Comparison of ENCODE assay signal across 8 mouse cellular contexts in genomic region chr3:152105341-152105740, GRCm38 (mm10).
A peak's percentile ranks its signal among the peaks of the same experiment; 100 is the strongest.
DNase-seq lines count a peak whose midpoint lies in the region; ATAC-seq and TF ChIP-seq lines count a peak whose summit lies in the region.

No protein-coding gene starts in this region.

- no peaks in the 10 kb centered on the region for H3K9me3 ChIP-seq in forebrain, embryonic 16.5 days (ENCODE audit: control insufficient read depth, low read length)
- H3K9me3 ChIP-seq in neural tube, embryonic 14.5 days (ENCODE audit: control insufficient read depth, low read length): no peaks in the 10 kb centered on the region; the same call in 1 of the 2 replicates

- peak overlapping the region; percentile 31 for H3K4me3 ChIP-seq in forebrain, embryonic 16.5 days (replicated peaks; ENCODE audit: low read length)
- peak overlapping the region; percentile 45 for H3K4me3 ChIP-seq in layer of hippocampus, adult 2 months
- peak overlapping the region; percentile 14; the same call in 1 of the 2 replicates for H3K4me3 ChIP-seq in neural tube, embryonic 14.5 days (ENCODE audit: low read depth, low read length)

- peak; percentile 91 for TF ChIP-seq CTCF in layer of hippocampus, adult 2 months (conservative IDR thresholded peaks at IDR 0.05)

- intact Hi-C loops in heart, postnatal 14 days (cut with DNase I): no loop called here

- H3K4me1 ChIP-seq in forebrain, embryonic 16.5 days (replicated peaks; ENCODE audit: control insufficient read depth, insufficient read depth, low read length): peaks cover 22% of the 10 kb centered on the region
- H3K4me1 ChIP-seq in neural tube, embryonic 14.5 days (ENCODE audit: control insufficient read depth, insufficient read depth, low read length): peaks cover 9% of the 10 kb centered on the region

- H3K27me3 ChIP-seq in forebrain, embryonic 16.5 days (replicated peaks; ENCODE audit: control insufficient read depth, insufficient read depth, low read length): peaks cover 6% of the 10 kb centered on the region
- H3K27me3 ChIP-seq in neural tube, embryonic 14.5 days (ENCODE audit: control insufficient read depth, insufficient read depth, low read length): no peaks in the 10 kb centered on the region

- peak; percentile 83 for DNase-seq in MEL-GATA-1-ER (ENCODE audit: extremely low read depth, low read depth)
- DNase-seq in cerebellum, adult 11-12 months: peak; percentile 58
- peak; percentile 66 to 72 for DNase-seq in heart, postnatal 14 days
- peak; percentile 70 to 76 for DNase-seq in layer of hippocampus, adult 2 months (ENCODE audit: low spot score in 2 of 2)
- DNase-seq in lung, adult 18-20 months: peak; percentile 59 to 71
- peak; percentile 69 for DNase-seq in thymus, postnatal 14 days

- H3K9ac ChIP-seq in forebrain, embryonic 16.5 days (replicated peaks; ENCODE audit: low read depth, low read length): 0 out of 2 replicates have a peak overlapping the region, but pooled peaks have one; percentile 13
- peak overlapping the region; percentile 28; the same call in 1 of the 2 replicates for H3K9ac ChIP-seq in neural tube, embryonic 14.5 days (replicated peaks; ENCODE audit: low read depth, low read length)

- ATAC-seq in forebrain, embryonic 16.5 days: peak; percentile 66
- ATAC-seq in neural tube, embryonic 14.5 days (ENCODE audit: low read depth): peak; percentile 65

- no peaks in the 10 kb centered on the region for H3K36me3 ChIP-seq in forebrain, embryonic 16.5 days (ENCODE audit: control insufficient read depth, insufficient read depth)
- H3K36me3 ChIP-seq in neural tube, embryonic 14.5 days (ENCODE audit: control insufficient read depth, insufficient read depth, low read length): no peaks in the 10 kb centered on the region

- WGBS in forebrain, embryonic 16.5 days: 3% methylated on average over 14 of the region's 14 CpGs
- WGBS in neural tube, embryonic 14.5 days: 3% methylated on average over 14 of the region's 14 CpGs

- H3K27ac ChIP-seq in forebrain, embryonic 16.5 days (ENCODE audit: low read length): no peak overlapping the region
- H3K27ac ChIP-seq in layer of hippocampus, adult 2 months: peak overlapping the region; percentile 85
- H3K27ac ChIP-seq in neural tube, embryonic 14.5 days (ENCODE audit: low read depth, low read length): no peak overlapping the region

- H3K4me2 ChIP-seq in forebrain, embryonic 16.5 days (ENCODE audit: low read length): peak overlapping the region; percentile 68
- peak overlapping the region; percentile 93 for H3K4me2 ChIP-seq in neural tube, embryonic 14.5 days (ENCODE audit: low read depth, low read length)
